Mouse (Mus musculus): ENCODE data around the gene Coro1b.
"Not testable (repeated sequence)": the region's sequence is repeated elsewhere in the genome, so short reads cannot be mapped to it uniquely, and the experiment has no call there.

GRCm38 (mm10) chr19:4125268-4125667 lies 23.2 kb upstream of the Coro1b start:
- TF ChIP-seq CTCF (IDR thresholded peaks at IDR 0.05; ENCODE audit: borderline replicate concordance, insufficient read depth, low read depth, low read length); POLR2A (IDR thresholded peaks at IDR 0.05; ENCODE audit: borderline replicate concordance, insufficient read depth, low read length): not testable (repeated sequence)

All from cerebellum, adult 2 months (tissue).